In the genomic region with DNA sequence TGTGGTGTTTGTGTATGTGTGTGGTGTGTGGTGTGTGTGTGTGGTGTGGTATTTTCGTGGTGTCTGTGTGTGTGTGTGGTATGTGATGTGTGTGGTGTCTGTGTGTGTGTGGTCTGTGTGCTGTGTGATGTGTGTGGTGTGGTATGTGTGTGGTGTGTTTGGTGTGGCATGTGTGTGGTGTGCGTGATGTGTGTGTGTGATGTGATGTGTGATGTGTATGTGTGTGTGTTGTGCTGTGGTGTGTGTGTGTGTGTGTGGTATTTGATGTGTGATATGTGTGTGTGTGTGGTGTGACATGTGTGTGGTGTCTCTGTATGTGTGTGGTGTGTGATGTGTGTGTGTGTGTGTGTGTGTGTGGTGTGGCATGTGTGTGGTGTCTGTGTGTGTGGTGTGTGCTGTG, we compare ENCODE assay signal across 21 mouse cellular contexts.
DNase-seq lines count a peak whose midpoint lies in the region; ATAC-seq lines count a peak whose summit lies in the region.
"Had no signal": no experiment of that assay in that cellular context is flagged by ENCODE, and none has a peak within 500 bp of the region (broad histone marks: within the 10 kb centered on the region; RNA-seq: fewer than 3 reads in every experiment).

No protein-coding gene starts in this region.

- ATAC-seq in forebrain, embryonic 14.5 days: 0 out of 2 replicates have a peak, but pooled peaks have one; percentile 7
- ATAC-seq in forebrain, embryonic 12.5 days (ENCODE audit: low FRiP score): no peak
- ATAC-seq in kidney, embryonic 15.5 days (replicated peaks; ENCODE audit: low FRiP score): peak; percentile 22; the same call in 1 of the 2 replicates
- 0 out of 2 replicates have a peak, but pooled peaks have one; percentile 7 for ATAC-seq in neural tube, embryonic 12.5 days (ENCODE audit: low FRiP score, low read depth)
- no peak for ATAC-seq in neural tube, embryonic 15.5 days (ENCODE audit: low FRiP score)
- ATAC-seq in hindbrain, embryonic 16.5 days: peak; percentile 30; the same call in 1 of the 2 replicates
- ATAC-seq: CD4-positive, CD25-positive, alpha-beta regulatory T cell, adult 4 months; intestine, embryonic 15.5 days had no signal

- no peaks in the 10 kb centered on the region for H3K27me3 ChIP-seq in forebrain, embryonic 14.5 days (replicated peaks; ENCODE audit: control insufficient read depth, insufficient read depth, low read length)
- no peaks in the 10 kb centered on the region for H3K27me3 ChIP-seq in forebrain, embryonic 12.5 days
- H3K27me3 ChIP-seq in kidney, embryonic 15.5 days: no peaks in the 10 kb centered on the region
- no peaks in the 10 kb centered on the region for H3K27me3 ChIP-seq in neural tube, embryonic 12.5 days (replicated peaks)
- no peaks in the 10 kb centered on the region for H3K27me3 ChIP-seq in neural tube, embryonic 15.5 days (replicated peaks)
- no peaks in the 10 kb centered on the region for H3K27me3 ChIP-seq in hindbrain, embryonic 16.5 days (replicated peaks; ENCODE audit: control insufficient read depth, insufficient read depth, low read length)
- H3K27me3 ChIP-seq: intestine, embryonic 15.5 days; midbrain, embryonic 12.5 days had no signal

- 88% methylated on average over 2 of the region's 2 CpGs for WGBS in forebrain, embryonic 14.5 days
- 98% methylated on average over 2 of the region's 2 CpGs for WGBS in forebrain, embryonic 12.5 days
- 93% methylated on average over 2 of the region's 2 CpGs for WGBS in kidney, embryonic 15.5 days
- WGBS in neural tube, embryonic 12.5 days: 88% methylated on average over 2 of the region's 2 CpGs
- WGBS in neural tube, embryonic 15.5 days: 89% methylated on average over 2 of the region's 2 CpGs
- WGBS in hindbrain, embryonic 16.5 days: 92% methylated on average over 2 of the region's 2 CpGs

- H3K4me1 ChIP-seq in forebrain, embryonic 14.5 days (ENCODE audit: control insufficient read depth, insufficient read depth, low read length): no peaks in the 10 kb centered on the region
- no peaks in the 10 kb centered on the region for H3K4me1 ChIP-seq in forebrain, embryonic 12.5 days
- no peaks in the 10 kb centered on the region for H3K4me1 ChIP-seq in kidney, embryonic 15.5 days
- H3K4me1 ChIP-seq in neural tube, embryonic 12.5 days: no peaks in the 10 kb centered on the region
- H3K4me1 ChIP-seq in neural tube, embryonic 15.5 days: no peaks in the 10 kb centered on the region
- no peaks in the 10 kb centered on the region for H3K4me1 ChIP-seq in hindbrain, embryonic 16.5 days (ENCODE audit: control insufficient read depth, insufficient read depth, low read depth, low read length)
- H3K4me1 ChIP-seq: intestine, embryonic 15.5 days; midbrain, embryonic 12.5 days had no signal

- H3K9ac ChIP-seq in forebrain, embryonic 14.5 days (ENCODE audit: low read length): no peak overlapping the region
- no peak overlapping the region for H3K9ac ChIP-seq in forebrain, embryonic 12.5 days
- H3K9ac ChIP-seq in kidney, embryonic 15.5 days: no peak overlapping the region
- no peak overlapping the region for H3K9ac ChIP-seq in neural tube, embryonic 12.5 days
- no peak overlapping the region for H3K9ac ChIP-seq in neural tube, embryonic 15.5 days (replicated peaks)
- no peak overlapping the region for H3K9ac ChIP-seq in hindbrain, embryonic 16.5 days (ENCODE audit: low read depth, low read length)
- H3K9ac ChIP-seq: intestine, embryonic 15.5 days; midbrain, embryonic 12.5 days had no signal

- no peak for DNase-seq in forebrain, embryonic 14.5 days (ENCODE audit: low spot score)
- DNase-seq in kidney, postnatal 14 days: no peak
- no peak for DNase-seq in layer of hippocampus, adult 11-12 months (ENCODE audit: low spot score)
- DNase-seq: adrenal gland, adult 2 months; cerebellum, adult 11 months; cerebellum, adult 9-11 months; gastrocnemius, adult 2 months; heart, postnatal 4 days; kidney, adult 8-10 months; layer of hippocampus, adult 9-11 months; left cerebral cortex, postnatal 4 days; right cerebral cortex, adult 18-20 months had no signal

- no peak overlapping the region for H3K4me3 ChIP-seq in forebrain, embryonic 14.5 days (ENCODE audit: low read depth, low read length)
- H3K4me3 ChIP-seq in forebrain, embryonic 12.5 days (replicated peaks): no peak overlapping the region
- H3K4me3 ChIP-seq in kidney, embryonic 15.5 days (replicated peaks): no peak overlapping the region
- no peak overlapping the region for H3K4me3 ChIP-seq in neural tube, embryonic 12.5 days
- no peak overlapping the region for H3K4me3 ChIP-seq in neural tube, embryonic 15.5 days (replicated peaks)
- no peak overlapping the region for H3K4me3 ChIP-seq in hindbrain, embryonic 16.5 days (ENCODE audit: low read length)
- H3K4me3 ChIP-seq: gastrocnemius, adult 2 months; intestine, embryonic 15.5 days; midbrain, embryonic 12.5 days had no signal

- H3K27ac ChIP-seq in forebrain, embryonic 14.5 days (ENCODE audit: low read depth, low read length): no peak overlapping the region
- H3K27ac ChIP-seq in forebrain, embryonic 12.5 days: no peak overlapping the region
- H3K27ac ChIP-seq in kidney, embryonic 15.5 days: no peak overlapping the region
- H3K27ac ChIP-seq in neural tube, embryonic 12.5 days: no peak overlapping the region
- no peak overlapping the region for H3K27ac ChIP-seq in neural tube, embryonic 15.5 days (replicated peaks)
- no peak overlapping the region for H3K27ac ChIP-seq in hindbrain, embryonic 16.5 days (ENCODE audit: low read depth, low read length)
- H3K27ac ChIP-seq: gastrocnemius, adult 2 months; intestine, embryonic 15.5 days; macrophage; midbrain, embryonic 12.5 days had no signal

- H3K36me3 ChIP-seq in forebrain, embryonic 14.5 days (ENCODE audit: control insufficient read depth, insufficient read depth, low read length): no peaks in the 10 kb centered on the region
- no peaks in the 10 kb centered on the region for H3K36me3 ChIP-seq in forebrain, embryonic 12.5 days (replicated peaks)
- H3K36me3 ChIP-seq in kidney, embryonic 15.5 days: no peaks in the 10 kb centered on the region
- H3K36me3 ChIP-seq in neural tube, embryonic 12.5 days: no peaks in the 10 kb centered on the region
- H3K36me3 ChIP-seq in neural tube, embryonic 15.5 days: no peaks in the 10 kb centered on the region
- no peaks in the 10 kb centered on the region for H3K36me3 ChIP-seq in hindbrain, embryonic 16.5 days (ENCODE audit: control insufficient read depth, insufficient read depth, low read length)
- H3K36me3 ChIP-seq: intestine, embryonic 15.5 days; midbrain, embryonic 12.5 days had no signal

- H3K9me3 ChIP-seq in forebrain, embryonic 14.5 days (replicated peaks; ENCODE audit: control insufficient read depth, low read length): no peaks in the 10 kb centered on the region
- H3K9me3 ChIP-seq in forebrain, embryonic 12.5 days: no peaks in the 10 kb centered on the region
- H3K9me3 ChIP-seq in kidney, embryonic 15.5 days (replicated peaks): no peaks in the 10 kb centered on the region
- H3K9me3 ChIP-seq in neural tube, embryonic 12.5 days: no peaks in the 10 kb centered on the region
- H3K9me3 ChIP-seq in neural tube, embryonic 15.5 days (replicated peaks): no peaks in the 10 kb centered on the region
- no peaks in the 10 kb centered on the region for H3K9me3 ChIP-seq in hindbrain, embryonic 16.5 days (ENCODE audit: control insufficient read depth, low read length)
- H3K9me3 ChIP-seq: intestine, embryonic 15.5 days; midbrain, embryonic 12.5 days had no signal

- no peak overlapping the region for H3K4me2 ChIP-seq in forebrain, embryonic 14.5 days (ENCODE audit: low read length)
- H3K4me2 ChIP-seq in forebrain, embryonic 12.5 days: no peak overlapping the region
- H3K4me2 ChIP-seq in kidney, embryonic 15.5 days: no peak overlapping the region
- no peak overlapping the region for H3K4me2 ChIP-seq in neural tube, embryonic 12.5 days (replicated peaks)
- no peak overlapping the region for H3K4me2 ChIP-seq in neural tube, embryonic 15.5 days
- no peak overlapping the region for H3K4me2 ChIP-seq in hindbrain, embryonic 16.5 days (ENCODE audit: low read length)
- H3K4me2 ChIP-seq: intestine, embryonic 15.5 days; midbrain, embryonic 12.5 days had no signal

Comparison
In these comparisons a context has a peak if more than half of its experiments do, and no peak if none do; other contexts are left out.
1. ATAC-seq: peak in forebrain, embryonic 14.5 days (single experiment), kidney, embryonic 15.5 days (single experiment), neural tube, embryonic 12.5 days (single experiment) and hindbrain, embryonic 16.5 days (single experiment); none in forebrain, embryonic 12.5 days (single experiment) and neural tube, embryonic 15.5 days (single experiment).